Mouse (Mus musculus) adipocyte (in vitro differentiated cells): ENCODE data around the gene Hist1h4k.
"Not testable (repeated sequence)": the region's sequence is repeated elsewhere in the genome, so short reads cannot be mapped to it uniquely, and the experiment has no call there.

Source experiments
- DNase-seq: peaks from one replicate; pipeline ENCODE4 v3.0.0-alpha.2; 2016; ENCODE audit warnings: low spot score

The Hist1h4k gene

DNA sequence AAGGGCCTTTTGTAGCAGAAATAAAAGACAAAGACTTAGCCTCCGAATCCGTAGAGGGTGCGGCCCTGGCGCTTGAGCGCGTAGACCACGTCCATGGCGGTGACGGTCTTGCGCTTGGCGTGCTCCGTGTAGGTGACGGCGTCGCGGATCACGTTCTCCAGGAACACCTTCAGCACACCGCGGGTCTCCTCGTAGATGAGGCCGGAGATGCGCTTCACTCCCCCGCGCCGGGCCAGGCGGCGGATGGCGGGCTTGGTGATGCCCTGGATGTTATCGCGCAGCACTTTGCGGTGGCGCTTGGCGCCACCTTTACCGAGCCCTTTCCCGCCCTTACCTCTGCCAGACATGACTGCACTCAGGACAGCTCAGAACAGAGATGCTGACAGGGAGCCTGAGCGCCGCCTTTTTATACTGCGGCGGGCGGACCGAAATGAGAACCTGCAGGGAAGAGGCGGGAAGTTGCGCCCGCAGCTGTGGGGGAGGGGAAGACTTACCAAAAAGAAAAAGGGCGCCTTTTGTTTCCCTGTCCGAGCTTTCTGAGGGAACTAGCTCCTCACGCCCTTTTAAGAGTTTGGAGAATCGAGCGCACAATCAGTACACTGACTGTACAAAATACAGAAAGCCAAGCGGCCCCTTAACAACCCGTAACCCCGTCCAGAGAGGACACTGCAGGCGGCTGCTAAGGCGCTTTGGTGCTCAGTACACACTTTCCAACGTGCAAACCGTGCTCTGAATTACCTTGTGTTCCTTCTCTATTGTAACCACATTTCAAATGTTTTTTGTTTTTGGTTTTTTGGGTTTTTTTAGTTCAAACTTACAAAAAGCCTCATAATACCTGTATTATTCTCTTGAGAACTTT is at the start of gene Hist1h4k:
TSS of gene Hist1h4k (minus strand) at position 347 of the 859 bp plus-strand sequence.
- peak; percentile 81 for DNase-seq

DNA sequence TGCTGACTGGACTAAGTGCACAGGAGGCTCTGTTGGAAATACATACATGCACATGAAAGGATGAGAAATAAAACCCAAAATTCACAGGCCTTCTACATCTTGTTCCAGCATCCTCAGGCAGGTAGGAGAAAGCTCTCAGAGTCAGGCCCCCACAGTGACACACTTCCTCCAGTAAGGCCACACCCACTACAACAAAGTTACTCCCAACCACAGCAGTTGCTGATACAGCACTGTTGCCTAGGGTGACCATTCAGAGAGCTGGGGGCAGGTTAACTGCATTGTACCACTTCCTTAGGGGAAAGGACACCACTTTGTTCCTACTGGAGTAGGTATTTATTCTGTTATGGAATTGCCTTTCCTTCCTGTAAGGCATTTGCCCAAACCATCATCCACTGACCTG is 46.9 kb upstream of the Hist1h4k start:
- not testable (repeated sequence) for DNase-seq

DNA sequence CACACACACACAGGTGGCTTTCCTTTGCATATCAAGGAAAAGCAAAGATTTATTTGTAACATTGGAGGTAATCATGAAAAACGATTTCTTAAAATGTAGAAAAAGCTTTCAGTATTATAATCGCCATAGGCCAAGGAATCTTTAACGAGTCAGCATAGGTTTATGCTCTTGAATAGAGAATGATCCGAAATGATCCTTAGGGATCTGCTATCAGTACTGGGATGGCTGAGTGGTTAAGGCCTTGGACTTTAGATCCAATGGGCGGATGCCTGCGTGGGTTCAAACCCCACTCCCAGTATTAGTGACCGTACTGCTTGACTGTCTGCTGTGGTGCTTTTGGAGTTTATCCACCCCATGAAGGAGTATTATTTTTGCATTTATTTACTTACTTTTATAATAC is 45.3 kb upstream of the Hist1h4k start:
- DNase-seq = no peak

DNA sequence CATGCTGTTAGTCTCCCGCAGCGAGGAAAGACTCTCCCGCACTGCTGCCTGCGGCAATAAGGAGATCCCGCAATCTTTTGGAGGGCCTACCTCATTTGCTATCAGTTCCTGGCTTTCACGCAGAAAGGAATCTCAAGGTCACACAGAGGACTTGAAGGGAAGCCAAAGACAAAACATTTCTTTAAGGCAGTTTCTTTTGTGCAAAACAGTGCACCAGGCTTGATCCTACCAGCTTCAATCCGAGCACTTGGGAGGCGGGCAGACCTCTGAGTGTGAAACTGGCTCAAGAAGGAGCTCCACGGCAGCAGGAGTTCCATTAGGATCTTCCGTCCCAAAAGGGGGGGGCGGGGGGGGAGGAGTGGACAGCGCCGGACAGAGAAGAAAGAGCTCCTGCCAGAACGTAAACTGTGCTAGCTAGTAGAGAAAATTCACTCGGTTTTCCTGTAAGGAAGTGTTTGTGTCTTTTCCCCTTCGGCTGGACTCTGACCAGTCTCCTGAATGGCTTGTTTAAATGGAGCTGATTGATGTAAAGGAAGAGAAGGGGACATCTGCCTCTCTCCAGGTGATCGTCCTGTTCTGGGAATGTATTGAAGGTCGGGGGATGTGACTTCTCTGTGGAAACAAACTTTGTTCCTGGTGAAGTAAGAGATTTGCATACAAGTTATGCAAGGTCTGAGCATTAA is 40.4 kb upstream of the Hist1h4k start:
- no peak for DNase-seq

- DNase-seq = no peak
These were observed 39.6 kb upstream of the Hist1h4k start for GRCm38 (mm10) chr13:21789925-21790324.

GRCm38 (mm10) chr13:21787760-21788593 is 37.7 kb upstream of the Hist1h4k start:
- DNase-seq = no peak

- DNase-seq = peak; percentile 98
These were observed 36.8 kb upstream of the Hist1h4k start, which contains the start of the genes Hist1h2an and Hist1h2bp for GRCm38 (mm10) chr13:21786899-21787629. Hist1h2an (minus strand) TSS chr13:21787218. Hist1h2bp (plus strand) TSS chr13:21787461.

- DNase-seq = no peak
These were observed 36.0 kb upstream of the Hist1h4k start for GRCm38 (mm10) chr13:21786189-21786898.

- DNase-seq = no peak
These were observed 34.0 kb upstream of the Hist1h4k start for GRCm38 (mm10) chr13:21784311-21784710.

DNA sequence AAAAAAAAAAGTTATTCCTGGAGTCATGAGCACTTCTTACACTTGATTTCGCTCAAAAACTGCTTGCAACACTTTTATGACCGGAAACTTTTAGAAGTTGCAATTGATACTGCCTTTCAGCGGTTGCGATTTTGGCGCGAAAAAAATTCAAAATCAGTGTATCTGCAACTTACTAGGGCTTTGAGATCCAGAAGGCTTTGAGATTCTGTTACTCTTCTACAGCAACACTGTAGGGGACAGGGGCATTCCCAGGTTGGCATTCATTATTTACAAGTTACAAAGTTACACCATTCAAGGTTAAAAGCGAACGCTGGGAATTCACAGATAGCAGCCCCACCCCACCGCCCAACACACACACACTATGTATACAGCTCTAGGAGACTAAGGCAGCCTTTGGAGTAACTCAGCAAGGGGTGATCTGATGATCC is 33.4 kb upstream of the Hist1h4k start:
- DNase-seq = peak; percentile 54

GRCm38 (mm10) chr13:21783255-21783617 is 32.9 kb upstream of the Hist1h4k start, which contains the start of gene Hist1h3i:
Hist1h3i (minus strand) TSS chr13:21783370.
- DNase-seq = peak; percentile 86

DNA sequence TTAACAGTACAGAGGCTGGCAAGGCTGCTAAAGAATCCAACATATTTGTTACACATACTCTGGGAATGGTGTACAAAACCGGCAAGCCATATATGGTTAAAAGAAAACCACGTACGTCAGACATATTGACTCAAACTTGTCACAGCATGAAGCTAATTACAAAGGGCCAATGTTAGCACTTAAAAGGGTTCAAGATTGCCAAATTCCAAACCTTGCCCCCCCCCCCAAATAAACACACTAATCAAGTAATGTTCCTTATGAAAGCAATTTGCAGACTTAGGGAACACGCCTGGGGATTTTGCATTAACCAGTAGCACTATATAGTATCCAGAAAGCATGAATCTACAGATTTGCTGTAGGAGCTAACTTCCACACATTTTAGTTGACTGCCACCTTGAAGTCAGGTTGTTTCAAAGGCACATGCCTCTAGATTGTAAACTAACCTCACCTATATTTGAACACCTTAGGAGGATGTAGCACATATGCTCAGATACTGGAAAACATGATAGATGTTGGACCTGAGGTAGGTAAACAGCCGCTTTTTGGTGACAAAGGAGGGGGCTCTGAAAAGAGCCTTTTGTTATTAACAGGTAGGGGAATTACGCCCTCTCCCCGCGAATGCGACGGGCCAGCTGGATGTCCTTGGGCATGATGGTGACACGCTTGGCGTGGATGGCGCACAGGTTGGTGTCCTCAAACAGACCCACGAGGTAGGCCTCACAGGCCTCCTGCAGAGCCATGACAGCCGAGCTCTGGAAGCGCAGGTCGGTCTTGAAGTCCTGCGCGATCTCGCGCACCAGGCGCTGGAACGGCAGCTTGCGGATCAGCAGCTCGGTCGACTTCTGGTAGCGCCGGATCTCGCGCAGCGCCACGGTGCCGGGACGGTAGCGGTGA is 32.3 kb upstream of the Hist1h4k start:
- DNase-seq = peak; percentile 41

DNA sequence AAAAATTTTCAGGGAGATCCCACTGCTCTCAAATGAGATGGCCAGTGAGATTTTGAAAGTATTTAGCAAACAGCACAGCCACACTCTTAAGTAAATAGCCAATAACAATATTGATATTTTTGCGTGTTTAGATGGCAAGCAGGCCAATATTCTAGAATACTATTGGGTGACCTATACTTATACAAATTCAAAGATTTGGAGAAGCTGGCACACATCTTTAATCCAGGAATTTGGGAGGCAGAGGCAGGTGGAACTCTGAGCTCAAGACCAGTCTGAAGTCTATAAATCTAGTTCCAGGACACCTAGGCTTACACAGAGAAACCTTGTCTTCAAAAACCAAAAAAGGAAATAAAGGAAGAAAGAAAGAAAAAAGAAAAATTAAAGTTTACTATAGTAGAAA is 31.3 kb upstream of the Hist1h4k start:
- DNase-seq = no peak

DNA sequence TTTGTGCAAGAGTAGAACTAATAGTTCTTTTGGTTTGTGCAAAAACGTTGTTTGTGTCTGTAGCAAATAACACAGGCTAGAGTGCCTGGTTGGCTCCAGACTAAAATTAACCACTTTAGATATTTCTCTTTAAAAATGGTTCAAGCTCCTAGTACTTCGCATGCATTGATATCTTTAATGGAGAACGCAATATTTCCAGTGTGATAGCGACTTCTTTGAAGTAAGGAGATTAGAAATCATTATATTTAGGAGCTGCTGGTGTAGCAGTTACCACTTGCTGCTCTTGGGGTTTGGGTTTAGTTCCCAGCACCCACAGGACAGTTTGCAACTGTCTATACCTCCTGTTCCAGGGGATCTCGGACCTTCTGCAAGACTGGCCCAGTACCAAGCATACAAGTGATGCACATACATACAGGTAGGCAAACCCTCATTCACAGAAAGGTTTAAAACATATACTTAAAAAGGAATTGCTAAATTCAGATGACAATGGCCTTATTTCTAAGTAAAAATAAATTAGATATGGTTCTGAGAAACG is 30.8 kb upstream of the Hist1h4k start:
- no peak for DNase-seq

GRCm38 (mm10) chr13:21779767-21780731 is 29.7 kb upstream of the Hist1h4k start, which contains the start of gene Hist1h1b:
Hist1h1b (minus strand) TSS chr13:21780625.
- DNase-seq = peak; percentile 70

DNA sequence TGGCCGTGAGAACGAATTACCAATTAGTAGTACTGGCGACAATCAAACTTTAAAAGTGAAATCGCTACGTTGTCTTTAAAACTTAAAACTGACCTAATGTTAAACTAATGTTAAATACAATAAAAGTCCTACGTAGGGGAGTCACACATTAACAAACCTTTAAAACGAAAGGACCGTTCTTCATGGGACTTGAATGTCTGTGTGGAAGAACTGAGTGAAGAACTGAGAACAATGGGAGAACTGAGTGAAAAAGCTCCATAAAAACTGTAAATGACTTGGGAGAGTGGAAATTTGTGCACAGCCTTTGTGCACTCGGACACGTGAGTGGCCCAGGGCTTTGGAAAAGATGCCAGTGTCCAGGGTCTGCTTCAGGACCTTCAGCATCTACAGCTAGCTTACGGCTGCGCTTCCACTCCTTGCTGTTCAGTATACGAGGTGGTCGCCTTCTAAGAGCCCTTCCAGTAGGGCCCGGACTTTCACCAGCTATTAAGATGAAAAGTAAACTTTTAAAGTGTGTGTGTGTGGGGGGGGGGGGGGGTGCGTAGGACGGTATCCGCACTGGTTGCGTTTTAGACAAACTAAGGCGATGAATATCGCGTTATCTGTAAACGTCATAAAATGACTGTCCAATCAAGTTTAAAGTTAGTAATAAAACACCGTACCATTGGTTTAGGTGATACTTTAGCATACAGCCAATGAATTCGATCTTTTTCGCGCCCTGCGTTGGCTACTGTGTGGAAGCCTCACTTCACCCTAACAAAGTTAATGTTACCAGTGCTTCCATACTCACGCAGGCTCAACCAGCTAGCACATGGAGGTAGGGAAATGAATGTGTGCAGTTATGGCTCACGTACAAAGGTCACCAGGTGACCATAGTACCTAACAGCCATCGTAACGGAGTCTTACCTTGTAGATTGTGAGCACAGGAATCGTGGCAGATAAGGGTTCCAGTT is 28.8 kb upstream of the Hist1h4k start:
- peak; percentile 88 for DNase-seq

- no peak for DNase-seq
These were observed 5.4 kb upstream of the Hist1h4k start for GRCm38 (mm10) chr13:21755707-21756106.
